In the genomic region with DNA sequence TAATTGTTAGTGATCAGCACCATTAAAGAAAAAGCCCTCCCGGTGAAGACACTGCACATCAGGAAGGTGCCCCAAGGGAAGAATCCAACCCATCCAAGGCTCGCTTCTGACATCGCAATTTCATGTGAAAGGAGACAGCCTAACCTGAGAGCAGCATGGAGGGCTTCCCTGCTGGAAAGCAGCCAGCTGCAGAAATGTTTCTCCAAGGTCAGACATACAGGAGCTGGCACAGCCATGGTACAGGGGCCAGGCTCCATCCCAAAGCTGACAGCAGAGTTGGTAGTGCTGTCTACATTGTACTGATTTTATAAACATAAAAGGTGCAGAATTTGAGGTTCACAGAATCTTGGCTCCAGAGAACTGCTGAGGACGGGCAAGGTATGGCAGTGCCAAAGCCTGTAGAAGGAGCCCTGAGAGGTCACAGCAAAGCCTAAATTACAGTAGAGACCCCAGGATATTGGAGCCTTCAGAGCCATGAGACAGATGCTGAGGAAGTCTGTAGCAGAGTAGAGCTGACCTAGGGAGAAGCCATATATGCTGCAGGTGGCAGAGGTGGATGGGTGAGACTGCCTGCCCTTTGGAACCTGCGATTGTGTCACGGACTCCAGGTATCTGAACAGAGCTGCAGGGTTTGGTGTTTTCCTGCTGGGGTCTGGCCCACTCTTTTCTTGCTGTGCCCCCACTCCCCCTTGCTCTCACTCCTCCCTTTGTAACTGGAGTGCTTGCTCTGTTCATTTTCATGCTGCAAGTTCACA, we compare ENCODE assay signal across 20 mouse cellular contexts. TPM values are rescaled to one million over a fixed set of nuclear protein-coding genes. Genes with fewer than 3 reads are reported as not detected.
DNase-seq lines count a peak whose midpoint lies in the region; ATAC-seq lines count a peak whose summit lies in the region.
"Had no signal": no experiment of that assay in that cellular context is flagged by ENCODE, and none has a peak within 500 bp of the region (broad histone marks: within the 10 kb centered on the region; RNA-seq: fewer than 3 reads in every experiment).

No protein-coding gene starts in this region.

- intact Hi-C loops in heart, postnatal 10 days (cut with DNase I): no loop called here
- intact Hi-C loops in heart, postnatal 25 days (cut with DNase I): no loop called here

- peak; percentile 21 to 52 for DNase-seq in adrenal gland, adult (ENCODE audit: inconsistent age in 2 of 2, low spot score in 1 of 2)
- no peak for DNase-seq in adrenal gland, postnatal 14 days
- DNase-seq in heart, adult 8-10 months (ENCODE audit: low spot score): no peak
- peak; percentile 37 to 42 for DNase-seq in heart, postnatal 10 days
- no peak for DNase-seq in heart, postnatal 25 days (ENCODE audit: low spot score)
- peak; percentile 30 for DNase-seq in ZHBTc4 (ENCODE audit: low read depth, low spot score)
- no peak for DNase-seq in cerebellum, adult 18-20 months
- DNase-seq: B cell, adult 2 months; cerebellum, adult 11 months; cerebellum, adult 9-10 months; cerebellum, postnatal 25 days; gastrocnemius, postnatal 36 days; heart, adult 18-20 months; kidney, adult 8-10 months had no signal

- H3K4me3 ChIP-seq in heart, embryonic 13.5 days: no peak overlapping the region
- H3K4me3 ChIP-seq: embryonic facial prominence, embryonic 12.5 days; forebrain, embryonic 15.5 days had no signal

- 0 out of 2 replicates have a peak, but pooled peaks cover 6% of the 10 kb centered on the region for H3K36me3 ChIP-seq in heart, embryonic 13.5 days
- H3K36me3 ChIP-seq: embryonic facial prominence, embryonic 12.5 days; forebrain, embryonic 15.5 days; G1E had no signal

- H3K9ac ChIP-seq in heart, embryonic 13.5 days: 0 out of 2 replicates have a peak overlapping the region, but pooled peaks have one; percentile 17
- H3K9ac ChIP-seq: embryonic facial prominence, embryonic 12.5 days; forebrain, embryonic 15.5 days had no signal

- H3K27ac ChIP-seq in heart, embryonic 13.5 days (replicated peaks): peak overlapping the region; percentile 17; the same call in 1 of the 2 replicates
- H3K27ac ChIP-seq: embryonic facial prominence, embryonic 12.5 days; forebrain, embryonic 15.5 days had no signal

- no peak for ATAC-seq in heart, embryonic 13.5 days (ENCODE audit: extremely low read depth, insufficient number of reproducible peaks, low FRiP score, low TSS enrichment)
- ATAC-seq: CD4-positive, CD25-positive, alpha-beta regulatory T cell, adult 4 months; forebrain, embryonic 15.5 days; hindbrain, embryonic 16.5 days had no signal

- WGBS in heart, embryonic 13.5 days: 74% methylated on average over 6 of the region's 6 CpGs

- peaks cover 7% of the 10 kb centered on the region; the same call in 1 of the 2 replicates for H3K9me3 ChIP-seq in heart, embryonic 13.5 days
- H3K9me3 ChIP-seq: embryonic facial prominence, embryonic 12.5 days; forebrain, embryonic 15.5 days; G1E had no signal

- no peaks in the 10 kb centered on the region; the same call in 1 of the 2 replicates for H3K27me3 ChIP-seq in heart, embryonic 13.5 days (replicated peaks)
- H3K27me3 ChIP-seq: embryonic facial prominence, embryonic 12.5 days; forebrain, embryonic 15.5 days had no signal

- no peak overlapping the region for H3K4me2 ChIP-seq in heart, embryonic 13.5 days
- H3K4me2 ChIP-seq: embryonic facial prominence, embryonic 12.5 days; forebrain, embryonic 15.5 days had no signal

- H3K4me1 ChIP-seq in heart, embryonic 13.5 days: peaks cover 27% of the 10 kb centered on the region
- H3K4me1 ChIP-seq: embryonic facial prominence, embryonic 12.5 days; forebrain, embryonic 15.5 days had no signal

RNA-seq across cellular contexts. Expression of a gene that starts 18.1 kb away (rescaled TPM):
- total RNA-seq in adrenal gland, postnatal 14 days (2021): 2.4 and 4.8 TPM in 2 replicates
- 14.0 and 15.2 TPM in 2 replicates for polyA plus RNA-seq in heart, embryonic 13.5 days (2015; fragmentation: Nextera tagmentation; extraction: Ambion mirVana)
- 10 to 100 TPM in 1 of 4 experiments, 1 to 10 TPM in 3; 3.0 to 10.3 (median 4.2) TPM for total RNA-seq in heart, adult 8-10 months (2022)
- 1 to 10 TPM; 5.3 to 5.6 TPM for total RNA-seq in heart, postnatal 10 days (2021)
- 1 to 10 TPM; 4.9 to 6.0 TPM for total RNA-seq in heart, postnatal 25 days (2021)
- polyA plus RNA-seq: CD4-positive, CD25-positive, alpha-beta regulatory T cell, adult 4 months; G1E had no signal

Comparison
In these comparisons a context has a peak if more than half of its experiments do, and no peak if none do; other contexts are left out.
1. DNase-seq: peak in adrenal gland, adult (2 of 2), heart, postnatal 10 days (2 of 2) and ZHBTc4 (single experiment); none in adrenal gland, postnatal 14 days (single experiment), heart, adult 8-10 months (single experiment), heart, postnatal 25 days (single experiment) and cerebellum, adult 18-20 months (0 of 2).